Mouse (Mus musculus): ENCODE data around the gene Cfap97d2.

Cfap97d2 gene

GRCm38 (mm10) chr8:13687101-13687717, 18.5 kb upstream of the Cfap97d2 start:
- no peak for DNase-seq (ENCODE audit: low spot score in 2 of 2)

- peak; percentile 60 to 65 for DNase-seq (ENCODE audit: low spot score in 2 of 2)
Measured at GRCm38 (mm10) chr8:13687941-13688340, 17.7 kb upstream of the Cfap97d2 start.

GRCm38 (mm10) chr8:13688461-13688860, 17.2 kb upstream of the Cfap97d2 start:
- no peak for DNase-seq (ENCODE audit: low spot score in 2 of 2)

GRCm38 (mm10) chr8:13689331-13689730, 16.4 kb upstream of the Cfap97d2 start:
- DNase-seq (ENCODE audit: low spot score in 2 of 2), result no peak

DNA sequence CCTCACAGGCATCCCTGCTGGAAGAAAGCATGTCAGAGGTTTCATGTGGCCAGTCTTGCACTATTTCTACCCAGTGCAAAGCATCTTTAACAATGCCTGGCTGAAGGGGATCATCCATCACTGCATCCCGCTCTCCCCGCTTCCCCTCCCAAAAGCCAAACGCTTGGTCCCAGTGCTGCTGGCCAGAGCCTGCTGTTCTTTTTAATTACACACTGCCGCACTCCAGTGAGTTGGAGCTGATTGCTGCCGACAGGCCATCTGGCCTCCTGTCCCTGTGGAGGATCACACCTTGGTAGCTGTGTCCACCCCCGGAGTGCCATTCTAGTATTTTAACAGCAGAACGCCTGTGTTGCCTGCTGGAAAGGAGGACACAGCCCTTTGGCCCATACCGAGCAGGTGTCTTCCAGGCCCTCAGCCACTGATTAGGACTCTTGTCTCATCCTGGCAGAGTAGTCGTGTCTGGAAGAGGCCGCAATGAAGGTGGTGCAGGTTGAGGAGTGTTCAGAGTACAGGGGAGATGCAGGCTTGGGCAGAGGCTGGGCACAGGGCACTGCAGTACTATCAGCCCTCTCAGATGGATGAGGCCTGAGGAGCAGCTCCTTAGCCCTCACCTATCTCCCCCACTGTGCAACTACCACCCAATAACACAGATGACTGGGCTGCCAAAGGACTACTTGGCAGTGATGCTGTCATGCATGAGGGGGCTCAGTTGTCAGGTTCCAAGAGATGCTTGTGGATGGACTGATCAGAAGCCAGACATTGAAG, 13.2 kb upstream of the Cfap97d2 start:
- DNase-seq (ENCODE audit: low spot score in 2 of 2), result no peak

DNA sequence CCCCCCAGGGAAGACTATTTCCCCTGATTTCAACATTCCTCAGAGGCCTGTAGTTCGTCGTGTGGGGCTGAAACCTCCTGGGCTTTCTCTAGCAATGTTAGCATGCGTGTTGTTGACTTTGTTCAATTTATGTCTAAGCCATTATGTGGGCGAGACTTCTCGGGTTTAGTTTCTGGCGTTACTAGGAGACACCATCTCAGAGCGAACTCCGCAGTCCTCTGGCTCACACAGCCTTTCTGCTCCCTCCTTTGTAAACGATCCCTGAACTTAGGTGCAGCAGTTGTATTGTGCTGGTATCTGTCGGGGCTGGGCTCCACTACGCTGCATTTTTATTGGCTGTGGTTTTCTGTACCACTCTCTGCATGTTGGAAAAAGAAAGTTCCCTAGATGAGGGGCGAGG, 11.0 kb upstream of the Cfap97d2 start:
- DNase-seq (ENCODE audit: low spot score in 2 of 2), result no peak

- no peak for DNase-seq (ENCODE audit: low spot score in 2 of 2)
Measured at GRCm38 (mm10) chr8:13695203-13695867, 10.4 kb upstream of the Cfap97d2 start.

- DNase-seq (ENCODE audit: low spot score in 2 of 2), result no peak
Measured at GRCm38 (mm10) chr8:13696157-13696556, 9.5 kb upstream of the Cfap97d2 start.

DNA sequence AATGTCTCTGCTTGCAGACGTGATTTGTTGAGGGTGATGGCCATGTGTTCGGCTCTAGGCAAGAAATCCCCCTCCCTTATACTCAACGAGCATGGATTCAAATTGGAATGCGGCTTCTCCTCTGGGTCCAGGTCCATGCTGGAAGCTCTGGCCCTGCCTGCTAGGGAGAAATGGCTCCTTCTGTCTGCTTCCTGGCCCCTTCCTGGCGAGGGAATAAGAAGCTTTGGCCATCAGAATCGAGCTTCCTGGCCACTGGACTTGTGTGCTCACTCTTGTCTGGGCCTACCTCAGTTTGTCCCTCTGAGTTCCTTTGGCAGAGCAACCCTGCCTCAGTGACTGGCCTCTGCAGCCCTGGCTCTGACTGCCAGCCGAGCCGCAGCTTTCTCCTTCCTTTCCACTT, 8.5 kb upstream of the Cfap97d2 start:
- no peak for DNase-seq (ENCODE audit: low spot score in 2 of 2)

DNA sequence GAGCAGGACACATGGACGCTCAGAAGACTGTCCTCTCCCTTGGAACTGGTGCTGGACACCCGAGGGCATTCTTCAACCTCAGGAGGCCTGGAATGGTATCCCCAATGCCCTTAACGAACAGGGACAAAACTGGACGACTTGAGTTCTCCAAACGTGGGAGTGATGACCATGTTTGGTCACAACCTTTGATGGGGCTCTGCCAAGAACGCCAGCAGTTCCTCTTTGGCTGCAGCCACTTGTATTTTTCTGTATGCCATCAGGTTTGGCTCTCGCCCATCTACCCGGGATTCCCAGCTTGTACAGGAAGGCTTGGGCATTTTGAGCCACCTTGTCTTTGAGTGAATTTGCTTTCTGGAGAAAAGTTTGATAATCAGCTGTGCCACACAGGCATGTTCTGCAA, 8.0 kb upstream of the Cfap97d2 start:
- DNase-seq (ENCODE audit: low spot score in 2 of 2), result no peak

- no peak for DNase-seq (ENCODE audit: low spot score in 2 of 2)
Measured at GRCm38 (mm10) chr8:13698281-13698680, 7.4 kb upstream of the Cfap97d2 start.

GRCm38 (mm10) chr8:13699323-13699949, 6.3 kb upstream of the Cfap97d2 start:
- no peak for DNase-seq (ENCODE audit: low spot score in 2 of 2)

GRCm38 (mm10) chr8:13702755-13703154, 2.9 kb upstream of the Cfap97d2 start:
- no peak for DNase-seq (ENCODE audit: low spot score in 2 of 2)

- no peak for DNase-seq (ENCODE audit: low spot score in 2 of 2)
Measured at GRCm38 (mm10) chr8:13703756-13704155, 1.9 kb upstream of the Cfap97d2 start.

GRCm38 (mm10) chr8:13704301-13704700, 1.4 kb upstream of the Cfap97d2 start:
- no peak for DNase-seq (ENCODE audit: low spot score in 2 of 2)

GRCm38 (mm10) chr8:13706918-13707317, 1.2 kb downstream of the Cfap97d2 start:
- DNase-seq (ENCODE audit: low spot score in 2 of 2), result no peak

DNA sequence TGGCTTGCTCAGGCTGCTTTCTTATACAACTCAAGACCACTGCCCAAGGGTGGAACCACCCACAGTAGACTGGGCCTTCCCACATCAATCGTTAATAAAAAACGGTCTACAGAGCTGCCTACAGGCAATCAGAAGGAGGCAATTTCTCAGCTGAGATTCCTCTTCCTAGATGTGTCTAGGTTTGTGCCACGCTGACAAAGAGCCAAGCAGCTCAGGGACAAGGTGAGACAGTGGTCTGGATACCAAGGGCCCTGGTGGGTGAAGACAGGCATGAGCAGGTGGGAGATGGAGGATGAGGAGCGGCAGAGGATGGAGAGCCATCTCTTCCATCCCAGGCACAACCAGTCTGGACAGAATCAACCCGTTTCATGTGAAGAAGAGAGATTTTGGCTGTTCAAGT, 2.8 kb downstream of the Cfap97d2 start:
- no peak for DNase-seq (ENCODE audit: low spot score in 2 of 2)

GRCm38 (mm10) chr8:13718980-13719379, 13.3 kb downstream of the Cfap97d2 start:
- no peak for DNase-seq (ENCODE audit: low spot score in 2 of 2)

- peak in 1 of 2 experiments; percentile 54 for DNase-seq (ENCODE audit: low spot score in 2 of 2)
Measured at GRCm38 (mm10) chr8:13725722-13726121, 20.0 kb downstream of the Cfap97d2 start.

DNA sequence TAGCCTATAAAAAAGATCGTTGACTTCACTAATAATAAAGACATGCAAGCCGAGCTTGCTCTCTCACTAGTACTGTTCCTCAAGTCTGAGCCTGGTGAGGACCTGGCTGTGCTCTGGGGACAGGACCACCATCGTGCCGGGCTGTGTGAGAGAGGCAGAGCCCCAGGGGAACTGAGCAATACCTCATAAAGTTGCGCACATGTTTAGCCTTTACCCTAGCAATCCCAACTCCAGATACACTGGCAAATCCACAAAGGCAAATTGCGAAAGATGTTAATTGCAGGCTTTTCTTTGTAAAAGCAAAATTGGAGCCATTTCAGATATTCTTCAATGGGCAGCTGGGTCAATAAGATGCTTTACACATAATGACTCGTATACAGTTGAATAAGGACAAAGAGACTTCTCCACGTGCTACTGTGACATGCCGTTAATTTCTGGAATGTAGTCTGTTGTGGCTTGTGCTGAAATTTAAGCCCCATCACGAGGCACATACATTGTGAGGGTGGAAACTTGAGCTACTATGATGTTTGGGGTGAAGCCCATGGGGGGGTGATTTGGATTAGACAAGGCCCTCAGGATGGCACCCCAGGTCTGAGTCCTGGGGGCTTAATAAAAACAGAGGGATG, 21.9 kb downstream of the Cfap97d2 start:
- DNase-seq (ENCODE audit: low spot score in 2 of 2), result no peak

DNA sequence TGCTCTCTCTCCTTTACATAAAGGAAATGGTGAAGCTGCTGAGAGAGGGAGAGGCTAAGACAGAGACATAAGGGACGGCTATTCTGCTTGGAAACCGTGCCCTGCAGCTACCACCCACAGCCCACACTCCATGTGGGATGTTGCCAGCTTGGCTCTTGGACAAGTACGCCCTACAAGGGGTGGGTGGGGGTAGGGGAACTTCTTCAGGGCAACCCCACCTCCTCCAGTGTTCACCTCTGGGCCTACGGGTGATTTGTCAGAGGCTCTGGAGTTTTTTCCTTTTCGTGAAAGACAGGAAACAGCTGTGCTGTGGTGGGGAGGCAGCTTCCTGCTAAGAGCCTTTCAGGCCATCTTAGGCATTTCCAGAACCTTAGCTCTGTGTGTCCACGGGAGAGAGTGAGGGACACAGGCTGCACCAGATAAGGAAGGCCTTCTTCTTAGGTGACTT, 34.7 kb downstream of the Cfap97d2 start:
- DNase-seq (ENCODE audit: low spot score in 2 of 2), result peak in 1 of 2 experiments; percentile 11
